ENCODE assay signal across 23 mouse cellular contexts in genomic region chr17:7319789-7320188, GRCm38 (mm10). TPM values are rescaled to one million over a fixed set of nuclear protein-coding genes. Genes with fewer than 3 reads are reported as not detected.
DNase-seq lines count a peak whose midpoint lies in the region; ATAC-seq and TF ChIP-seq lines count a peak whose summit lies in the region.
"Not testable (repeated sequence)": the region's sequence is repeated elsewhere in the genome, so short reads cannot be mapped to it uniquely, and the experiment has no call there.
"Had no signal": no experiment of that assay in that cellular context is flagged by ENCODE, and none has a peak within 500 bp of the region (broad histone marks: within the 10 kb centered on the region; RNA-seq: fewer than 3 reads in every experiment).

No protein-coding gene starts in this region.

- H3K27ac ChIP-seq in CH12.LX (ENCODE audit: insufficient read depth, low read depth): peak overlapping the region; percentile 36; the same call in 1 of the 2 replicates

- TF ChIP-seq CTCF in CH12.LX (conservative IDR thresholded peaks at IDR 0.05 in 1 of 2, IDR thresholded peaks at IDR 0.05 in 1 of 2; ENCODE audit: low read depth in 2 of 2, low read length in 2 of 2): not testable (repeated sequence)

- in situ Hi-C loops in CH12.LX (cut with MboI; ENCODE audit: low pct_ligation_motif_present, low pct_unique_long_range_greater_than_20kb, low sequenced_read_pairs): not testable (repeated sequence)

- TF ChIP-seq EP300 in CH12.LX (IDR thresholded peaks at IDR 0.05; ENCODE audit: low read length): peak; percentile 70

- peak overlapping the region; percentile 82 for H3K4me2 ChIP-seq in CH12.LX (ENCODE audit: insufficient read depth, low read depth, poor library complexity, severe bottlenecking)

- H3K27me3 ChIP-seq in CH12.LX (replicated peaks): not testable (repeated sequence)

- dilution Hi-C loops in CH12.LX (cut with MboI; ENCODE audit: extremely low pct_ligation_motif_present, extremely low pct_unique_long_range_greater_than_20kb, low sequenced_read_pairs): not testable (repeated sequence)

- not testable (repeated sequence) for H3K9ac ChIP-seq in CH12.LX (ENCODE audit: insufficient read depth, low read depth)

- TF ChIP-seq POLR2A in CH12.LX (IDR thresholded peaks at IDR 0.05; ENCODE audit: low read depth, low read length): not testable (repeated sequence)

- not testable (repeated sequence) for H3K4me3 ChIP-seq in CH12.LX (replicated peaks in 1 of 3; ENCODE audit: low read depth in 2 of 3, low read length in 2 of 3, poor library complexity in 1 of 3)

- ATAC-seq in granulocyte monocyte progenitor cell, adult 5-6 weeks (replicated peaks; ENCODE audit: poor library complexity, severe bottlenecking): peak; percentile 13
- peak; percentile 5; the same call in 1 of the 2 replicates for ATAC-seq in megakaryocyte progenitor cell, adult 5-6 weeks (replicated peaks; ENCODE audit: poor library complexity)

- not testable (repeated sequence) for H3K79me2 ChIP-seq in CH12.LX (replicated peaks; ENCODE audit: control insufficient read depth, extremely low read depth, insufficient read depth, poor library complexity, severe bottlenecking)

- H3K4me1 ChIP-seq in CH12.LX (ENCODE audit: control insufficient read depth in 1 of 2, insufficient read depth in 2 of 2): peaks cover 9 to 22% of the 10 kb centered on the region in 2 experiments

- TF ChIP-seq RAD21 in CH12.LX (IDR thresholded peaks at IDR 0.05; ENCODE audit: low read depth, low read length): not testable (repeated sequence)

- DNase-seq in 3T3-L1 (ENCODE audit: low read depth, low spot score) (peak; percentile 61), CH12.LX (ENCODE audit: extremely low read depth) (peak; percentile 72)
- peak; percentile 7 for DNase-seq in gastrocnemius, adult 18-20 months (ENCODE audit: low spot score)

- H3K36me3 ChIP-seq in CH12.LX (replicated peaks in 1 of 2; ENCODE audit: control insufficient read depth in 1 of 2, insufficient read depth in 1 of 2, low read length in 1 of 2): not testable (repeated sequence)

- H3K9me3 ChIP-seq in CH12.LX (replicated peaks; ENCODE audit: low read length): not testable (repeated sequence)

TF ChIP-seq in CH12.LX, 34 proteins besides CTCF, POLR2A, EP300 and RAD21:
- TF ChIP-seq BHLHE40 (IDR thresholded peaks at IDR 0.05; ENCODE audit: low read depth, low read length) (peak; percentile 92), JUN (IDR thresholded peaks at IDR 0.05; ENCODE audit: insufficient read depth, low read depth, low read length) (peak; percentile 78), MEF2A (IDR thresholded peaks at IDR 0.05; ENCODE audit: borderline replicate concordance, low read depth, low read length) (peak; percentile 80), IRF4 (IDR thresholded peaks at IDR 0.05; ENCODE audit: low read depth, low read length) (peak; percentile 68), TCF12 (IDR thresholded peaks at IDR 0.05; ENCODE audit: low read depth, low read length) (peak; percentile 57; the same call in 1 of the 2 replicates), ETS1 (conservative IDR thresholded peaks at IDR 0.05; ENCODE audit: low read depth, low read length) (peak; percentile 85), MAFK (IDR thresholded peaks at IDR 0.05; ENCODE audit: insufficient replicate concordance, low read length) (peak; percentile 50; the same call in 1 of the 2 replicates)

RNA-seq across cellular contexts. Expression of gene Tcp10a, which starts 4.7 kb away (rescaled TPM):
- total RNA-seq in CH12.LX (2012; rRNA removed) (not detected in 2 replicates), CH12.LX (2014; rRNA removed) (not detected in 2 replicates)
- polyA plus RNA-seq in CH12.LX (2012; ENCODE audit: insufficient read length, low read depth): 0.55 and 0.84 TPM in 2 replicates
- not detected for total RNA-seq in gastrocnemius, adult 18-20 months (2021)
- not detected in 2 replicates for total RNA-seq in granulocyte monocyte progenitor cell, adult 5-6 weeks (2014; fragmentation: Nextera tagmentation)
- total RNA-seq in granulocyte monocyte progenitor cell, adult 5-6 weeks (2017): not detected in 2 replicates
- not detected in 2 replicates for total RNA-seq in megakaryocyte progenitor cell, adult 5-6 weeks (2015)
- not detected in 2 replicates for total RNA-seq in megakaryocyte progenitor cell, adult 5-6 weeks (2017)
- total RNA-seq: adrenal gland, postnatal 14 days; forebrain, postnatal 0 days; MEL had no signal
- polyA plus RNA-seq: activated CD4-positive, CD25-positive, alpha-beta regulatory T cell, adult 4 months; CD4-positive, CD25-positive, alpha-beta regulatory T cell, adult 4 months; cortical plate, adult 2 months; embryonic facial prominence, embryonic 10.5 days; embryonic facial prominence, embryonic 12.5 days; embryonic facial prominence, embryonic 14.5 days; forebrain, embryonic 11.5 days; forebrain, embryonic 13.5 days; forebrain, embryonic 15.5 days; forebrain, postnatal 0 days had no signal

RNA-seq across cellular contexts. Expression of gene Ttll2, which starts 32.7 kb away (rescaled TPM):
- total RNA-seq in CH12.LX (2012; rRNA removed) (not detected in 2 replicates), CH12.LX (2014; rRNA removed) (not detected in 2 replicates)
- not detected in 2 replicates for polyA plus RNA-seq in CH12.LX (2012; ENCODE audit: insufficient read length, low read depth)
- not detected for total RNA-seq in gastrocnemius, adult 18-20 months (2021)
- total RNA-seq in granulocyte monocyte progenitor cell, adult 5-6 weeks (2014; fragmentation: Nextera tagmentation): not detected in 2 replicates
- not detected in 2 replicates for total RNA-seq in granulocyte monocyte progenitor cell, adult 5-6 weeks (2017)
- total RNA-seq in megakaryocyte progenitor cell, adult 5-6 weeks (2015): not detected in 2 replicates
- not detected in 2 replicates for total RNA-seq in megakaryocyte progenitor cell, adult 5-6 weeks (2017)
- total RNA-seq: adrenal gland, adult 18-20 months; adrenal gland, postnatal 14 days; ES-E14; forebrain, postnatal 0 days; MEL had no signal
- polyA plus RNA-seq: activated CD4-positive, CD25-positive, alpha-beta regulatory T cell, adult 4 months; CD4-positive, CD25-positive, alpha-beta regulatory T cell, adult 4 months; cerebellum, adult 2 months; cortical plate, adult 2 months; embryonic facial prominence, embryonic 10.5 days; embryonic facial prominence, embryonic 12.5 days; embryonic facial prominence, embryonic 14.5 days; forebrain, embryonic 11.5 days; forebrain, embryonic 13.5 days; forebrain, embryonic 15.5 days; forebrain, postnatal 0 days had no signal

RNA-seq across cellular contexts. Expression of gene Gm49630, which starts 52.0 kb away (rescaled TPM):
- not detected in 2 replicates for total RNA-seq in CH12.LX (2012; rRNA removed)
- not detected in 2 replicates for total RNA-seq in CH12.LX (2014; rRNA removed)
- polyA plus RNA-seq in CH12.LX (2012; ENCODE audit: insufficient read length, low read depth): not detected in 2 replicates
- total RNA-seq in gastrocnemius, adult 18-20 months (2021): not detected
- not detected in 2 replicates for total RNA-seq in granulocyte monocyte progenitor cell, adult 5-6 weeks (2014; fragmentation: Nextera tagmentation)
- not detected in 2 replicates for total RNA-seq in granulocyte monocyte progenitor cell, adult 5-6 weeks (2017)
- not detected in 2 replicates for total RNA-seq in megakaryocyte progenitor cell, adult 5-6 weeks (2015)
- not detected in 2 replicates for total RNA-seq in megakaryocyte progenitor cell, adult 5-6 weeks (2017)
- total RNA-seq: adrenal gland, adult 18-20 months; adrenal gland, adult 8-10 months; adrenal gland, postnatal 14 days; adrenal gland, postnatal 36 days; ES-E14; forebrain, postnatal 0 days; MEL had no signal
- polyA plus RNA-seq: activated CD4-positive, CD25-positive, alpha-beta regulatory T cell, adult 4 months; CD4-positive, CD25-positive, alpha-beta regulatory T cell, adult 4 months; cerebellum, adult 2 months; cortical plate, adult 2 months; embryonic facial prominence, embryonic 10.5 days; embryonic facial prominence, embryonic 12.5 days; embryonic facial prominence, embryonic 14.5 days; forebrain, embryonic 11.5 days; forebrain, embryonic 13.5 days; forebrain, embryonic 15.5 days; forebrain, postnatal 0 days; Patski had no signal

Comparison
In these comparisons a context has a peak if more than half of its experiments do, and no peak if none do; other contexts are left out.
1. DNase-seq: peak in every context shown above with its lines; median percentile 72 in CH12.LX; 61 in 3T3-L1; 7 in gastrocnemius, adult 18-20 months.